7 mouse cellular contexts compared by ENCODE assay signal in the genomic region with DNA sequence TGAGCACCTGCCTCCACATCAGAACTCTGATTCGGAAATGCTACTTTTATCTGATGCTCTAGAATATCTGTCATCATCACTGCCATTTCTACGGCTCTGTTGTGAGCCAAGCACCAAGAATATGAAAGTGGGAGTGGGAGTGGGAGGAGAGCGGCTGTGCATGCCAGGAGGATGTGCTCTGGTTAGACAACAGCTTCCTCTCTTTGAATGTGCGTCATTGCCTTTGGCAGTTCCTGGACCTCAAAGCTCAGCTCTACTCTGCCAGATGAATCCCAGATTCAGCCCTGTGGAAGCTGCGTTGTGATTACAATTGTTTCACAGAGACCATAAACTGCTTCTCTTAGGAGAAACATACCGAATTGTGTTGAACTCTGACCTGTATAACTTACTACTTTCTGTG.
A peak's percentile ranks its signal among the peaks of the same experiment; 100 is the strongest.
DNase-seq lines count a peak whose midpoint lies in the region; ATAC-seq and TF ChIP-seq lines count a peak whose summit lies in the region.

No protein-coding gene starts in this region.

- TF ChIP-seq POLR2A in lung, adult 2 months (IDR thresholded peaks at IDR 0.05; ENCODE audit: borderline replicate concordance, extremely low read depth, low read depth, low read length), result no peak

- TF ChIP-seq CTCF in lung, embryonic 14.5 days (IDR thresholded peaks at IDR 0.05; ENCODE audit: low read depth), result no peak
- TF ChIP-seq CTCF in lung, adult 2 months (IDR thresholded peaks at IDR 0.05; ENCODE audit: insufficient read depth, low read length), result no peak

- H3K9ac ChIP-seq in lung, embryonic 14.5 days, result no peak overlapping the region
- no peak overlapping the region for H3K9ac ChIP-seq in forebrain, embryonic 12.5 days

- no peaks in the 10 kb centered on the region for H3K4me1 ChIP-seq in lung, embryonic 14.5 days (ENCODE audit: insufficient read depth)
- peaks cover 14% of the 10 kb centered on the region for H3K4me1 ChIP-seq in lung, adult 2 months (ENCODE audit: control insufficient read depth, insufficient read depth, low read length)
- H3K4me1 ChIP-seq in megakaryocyte, embryonic 14.5 days, result peaks cover 83% of the 10 kb centered on the region
- peaks cover 3% of the 10 kb centered on the region for H3K4me1 ChIP-seq in forebrain, embryonic 12.5 days

- no peaks in the 10 kb centered on the region for H3K36me3 ChIP-seq in lung, embryonic 14.5 days (ENCODE audit: insufficient read depth)
- H3K36me3 ChIP-seq in megakaryocyte, embryonic 14.5 days (replicated peaks; ENCODE audit: low read length), result no peaks in the 10 kb centered on the region
- no peaks in the 10 kb centered on the region for H3K36me3 ChIP-seq in forebrain, embryonic 12.5 days (replicated peaks)

- no peak overlapping the region for H3K4me2 ChIP-seq in lung, embryonic 14.5 days
- H3K4me2 ChIP-seq in forebrain, embryonic 12.5 days, result no peak overlapping the region

- WGBS in lung, embryonic 14.5 days, result 63% methylated on average over 6 of the region's 6 CpGs
- WGBS in lung, adult 2 months, result 39% methylated on average over 6 of the region's 6 CpGs
- WGBS in forebrain, embryonic 12.5 days, result 83% methylated on average over 6 of the region's 6 CpGs

- H3K9me3 ChIP-seq in lung, embryonic 14.5 days (ENCODE audit: low read depth, low read length), result no peaks in the 10 kb centered on the region
- H3K9me3 ChIP-seq in megakaryocyte, embryonic 14.5 days, result no peaks in the 10 kb centered on the region
- no peaks in the 10 kb centered on the region for H3K9me3 ChIP-seq in forebrain, embryonic 12.5 days

- H3K4me3 ChIP-seq in lung, embryonic 14.5 days (ENCODE audit: low read depth, low read length), result no peak overlapping the region
- H3K4me3 ChIP-seq in lung, adult 2 months (replicated peaks; ENCODE audit: extremely low read depth, low read depth, low read length), result no peak overlapping the region
- peak overlapping the region; percentile 62 for H3K4me3 ChIP-seq in megakaryocyte, embryonic 14.5 days (replicated peaks)
- no peak overlapping the region for H3K4me3 ChIP-seq in forebrain, embryonic 12.5 days (replicated peaks)

- no peak overlapping the region for H3K27ac ChIP-seq in lung, embryonic 14.5 days (ENCODE audit: low read depth)
- no peak overlapping the region for H3K27ac ChIP-seq in forebrain, embryonic 12.5 days

- peak; percentile 28; the same call in 1 of the 2 replicates for ATAC-seq in lung, embryonic 14.5 days (ENCODE audit: insufficient read depth)
- ATAC-seq in forebrain, embryonic 12.5 days (ENCODE audit: low FRiP score), result no peak

- H3K27me3 ChIP-seq in lung, embryonic 14.5 days (ENCODE audit: insufficient read depth, low read length), result no peaks in the 10 kb centered on the region
- no peaks in the 10 kb centered on the region for H3K27me3 ChIP-seq in megakaryocyte, embryonic 14.5 days (replicated peaks)
- H3K27me3 ChIP-seq in forebrain, embryonic 12.5 days, result no peaks in the 10 kb centered on the region

- DNase-seq in lung, embryonic 14.5 days, result peak; percentile 22
- no peak for DNase-seq in lung, adult 2 months
- DNase-seq in frontal cortex, postnatal 36 days (ENCODE audit: low spot score in 2 of 2), result peak; percentile 45 to 62
- peak; percentile 11 to 27 for DNase-seq in kidney, postnatal 4 days
- no peak for DNase-seq in cerebellum, adult 9-10 months

Comparison
In these comparisons a context has a peak if more than half of its experiments do, and no peak if none do; other contexts are left out.
1. DNase-seq: peak in lung, embryonic 14.5 days (single experiment), frontal cortex, postnatal 36 days (2 of 2) and kidney, postnatal 4 days (2 of 2); none in lung, adult 2 months (single experiment) and cerebellum, adult 9-10 months (single experiment).